Mouse (Mus musculus) bone marrow, adult 2 months (tissue): ENCODE results near the gene Mtr.

Experiments used
- CTCF ChIP-seq: fragments of 200-500 bp; IDR thresholded peaks from 2 replicates; pipeline ENCODE4 v1.5.1; 2011; ENCODE audit warnings: low read length, control low read depth; ENCODE audit not compliant: control insufficient read depth, insufficient read depth
- POLR2A ChIP-seq: fragments of 200-500 bp; IDR thresholded peaks from 2 replicates; pipeline ENCODE4 v1.6.1; 2011; ENCODE audit warnings: low read depth, mild to moderate bottlenecking, control low read depth, low read length, borderline replicate concordance; ENCODE audit not compliant: control insufficient read depth

DNA sequence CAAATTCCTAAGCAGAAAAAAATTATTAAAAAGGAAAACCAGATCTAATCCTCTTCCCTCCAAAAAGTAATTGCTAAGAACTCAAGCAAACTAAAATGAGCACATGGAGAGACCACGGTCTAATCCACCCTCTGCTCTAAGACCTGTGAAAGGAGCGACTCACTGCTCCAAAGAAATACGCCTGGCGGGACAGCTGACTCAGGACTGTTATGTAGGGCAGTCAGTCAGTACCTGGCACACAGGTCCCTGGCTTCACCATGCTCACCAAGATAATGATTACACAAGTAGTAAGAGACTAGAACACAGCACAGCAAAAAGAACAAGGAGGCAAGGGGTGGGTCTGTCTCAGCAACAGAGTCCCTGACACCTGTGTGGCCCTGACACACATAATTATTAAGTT, 29.7 kb downstream of the Mtr start:
- no peak for TF ChIP-seq POLR2A
- no peak for TF ChIP-seq CTCF
